Comparison of ENCODE assay signal across 17 mouse cellular contexts in the genomic region with DNA sequence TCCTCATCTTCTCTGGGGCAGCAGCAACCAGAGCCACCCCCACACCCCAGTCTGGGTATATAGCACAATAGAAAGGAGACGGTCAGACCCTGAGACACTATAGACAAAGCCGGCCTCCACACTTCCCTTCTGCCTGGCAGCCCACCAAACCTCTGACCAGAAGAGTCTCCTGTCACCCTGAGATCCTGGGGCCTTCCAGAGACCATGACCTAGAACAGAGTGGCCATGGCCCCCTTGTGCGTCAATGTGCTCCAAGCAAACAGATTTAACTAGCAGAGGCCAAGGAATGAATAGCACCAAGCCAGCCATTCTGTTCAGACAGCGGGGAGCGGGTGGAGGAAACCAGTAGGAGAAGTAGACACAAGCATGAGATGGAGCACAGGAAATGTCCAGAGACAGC. TPM values are rescaled to one million over a fixed set of nuclear protein-coding genes. Genes with fewer than 3 reads are reported as not detected.
DNase-seq lines count a peak whose midpoint lies in the region; ATAC-seq lines count a peak whose summit lies in the region.
"Had no signal": no experiment of that assay in that cellular context is flagged by ENCODE, and none has a peak within 500 bp of the region (broad histone marks: within the 10 kb centered on the region; RNA-seq: fewer than 3 reads in every experiment).

No protein-coding gene starts in this region.

- no peak for DNase-seq in liver, embryonic 11.5 days (ENCODE audit: low spot score)
- no peak for DNase-seq in liver
- DNase-seq in adrenal gland, postnatal 14 days: peak; percentile 29
- peak; percentile 21 for DNase-seq in brain, adult 2 months (ENCODE audit: low read depth, low spot score)
- DNase-seq in embryo, embryonic 10.5 days (ENCODE audit: low spot score): no peak
- no peak for DNase-seq in urinary bladder, postnatal 36 days (ENCODE audit: low spot score in 2 of 2)
- DNase-seq: cerebellum, adult 8-10 months; gastrocnemius, postnatal 14 days; kidney, adult 8-10 months; lung, adult 2 months; thymus, postnatal 14 days had no signal

- H3K9me3 ChIP-seq in liver, embryonic 11.5 days (ENCODE audit: control insufficient read depth, low read length): no peaks in the 10 kb centered on the region
- H3K9me3 ChIP-seq in liver, embryonic 15.5 days (replicated peaks): no peaks in the 10 kb centered on the region
- H3K9me3 ChIP-seq: heart, embryonic 10.5 days; midbrain, embryonic 15.5 days had no signal

- 69% methylated on average over 5 of the region's 5 CpGs for WGBS in liver, embryonic 11.5 days
- 56% methylated on average over 5 of the region's 5 CpGs for WGBS in liver, embryonic 15.5 days (ENCODE audit: insufficient replicate concordance)

- no peaks in the 10 kb centered on the region for H3K27me3 ChIP-seq in liver, embryonic 11.5 days (replicated peaks; ENCODE audit: control insufficient read depth, insufficient read depth, low read length)
- 0 out of 2 replicates have a peak, but pooled peaks cover 6% of the 10 kb centered on the region for H3K27me3 ChIP-seq in liver, embryonic 15.5 days
- H3K27me3 ChIP-seq: midbrain, embryonic 15.5 days had no signal

- no peak overlapping the region for H3K4me2 ChIP-seq in liver, embryonic 11.5 days
- H3K4me2 ChIP-seq in liver, embryonic 15.5 days: peak overlapping the region; percentile 19; the same call in 1 of the 2 replicates
- H3K4me2 ChIP-seq: midbrain, embryonic 15.5 days had no signal

- peak overlapping the region; percentile 51 for H3K27ac ChIP-seq in liver, embryonic 11.5 days (ENCODE audit: low read depth, low read length)
- H3K27ac ChIP-seq in liver, embryonic 15.5 days (replicated peaks): peak overlapping the region; percentile 85
- H3K27ac ChIP-seq: hindbrain, postnatal 0 days; macrophage; midbrain, embryonic 15.5 days had no signal

- ATAC-seq in liver, embryonic 11.5 days (replicated peaks; ENCODE audit: low FRiP score): no peak
- ATAC-seq in liver, embryonic 15.5 days (ENCODE audit: insufficient read depth): no peak
- ATAC-seq: CD4-positive, CD25-positive, alpha-beta regulatory T cell, adult 4 months; hindbrain, postnatal 0 days; midbrain, embryonic 15.5 days had no signal

- no peak overlapping the region for H3K4me3 ChIP-seq in liver, embryonic 11.5 days (ENCODE audit: low read depth, low read length)
- no peak overlapping the region for H3K4me3 ChIP-seq in liver, embryonic 15.5 days (replicated peaks)
- H3K4me3 ChIP-seq: heart, embryonic 10.5 days; midbrain, embryonic 15.5 days had no signal

- H3K9ac ChIP-seq in liver, embryonic 11.5 days (ENCODE audit: low read depth, low read length): no peak overlapping the region
- peak overlapping the region; percentile 33; the same call in 1 of the 2 replicates for H3K9ac ChIP-seq in liver, embryonic 15.5 days
- H3K9ac ChIP-seq: midbrain, embryonic 15.5 days had no signal

- H3K4me1 ChIP-seq in liver, embryonic 11.5 days (replicated peaks; ENCODE audit: control insufficient read depth, insufficient read depth, low read length): peaks cover 27% of the 10 kb centered on the region
- peaks cover 60% of the 10 kb centered on the region for H3K4me1 ChIP-seq in liver, embryonic 15.5 days (replicated peaks)
- H3K4me1 ChIP-seq: midbrain, embryonic 15.5 days had no signal

- no peaks in the 10 kb centered on the region for H3K36me3 ChIP-seq in liver, embryonic 11.5 days (ENCODE audit: control insufficient read depth, insufficient read depth, low read length)
- H3K36me3 ChIP-seq in liver, embryonic 15.5 days (replicated peaks): no peaks in the 10 kb centered on the region
- H3K36me3 ChIP-seq: heart, embryonic 10.5 days; midbrain, embryonic 15.5 days had no signal

RNA-seq across cellular contexts. Expression of gene Tent5c, which starts 59.0 kb away (rescaled TPM):
- polyA plus RNA-seq in liver, embryonic 11.5 days (2014; fragmentation: Nextera tagmentation; extraction: Ambion mirVana): 10.5 and 11.3 TPM in 2 replicates
- 39.4 and 51.7 TPM in 2 replicates for total RNA-seq in adrenal gland, postnatal 14 days (2021)
- 94.2 and 107 TPM in 2 replicates for polyA plus RNA-seq in liver, embryonic 15.5 days (2015; fragmentation: Nextera tagmentation; extraction: Ambion mirVana)

Comparison
In these comparisons a context has a peak if more than half of its experiments do, and no peak if none do; other contexts are left out.
1. DNase-seq: peak in adrenal gland, postnatal 14 days (single experiment) and brain, adult 2 months (single experiment); none in liver, embryonic 11.5 days (single experiment), liver (single experiment), embryo, embryonic 10.5 days (single experiment) and urinary bladder, postnatal 36 days (0 of 2).